Comparison of ENCODE assay signal across 11 mouse cellular contexts in genomic region chr9:40617676-40618062, GRCm38 (mm10). TPM values are rescaled to one million over a fixed set of nuclear protein-coding genes. Genes with fewer than 3 reads are reported as not detected.
DNase-seq lines count a peak whose midpoint lies in the region; ATAC-seq and TF ChIP-seq lines count a peak whose summit lies in the region.
"Had no signal": no experiment of that assay in that cellular context is flagged by ENCODE, and none has a peak within 500 bp of the region (broad histone marks: within the 10 kb centered on the region; RNA-seq: fewer than 3 reads in every experiment).

No protein-coding gene starts in this region.

- TF ChIP-seq CTCF in hindbrain, postnatal 0 days (IDR thresholded peaks at IDR 0.05; ENCODE audit: low read depth), result no peak

- no peak overlapping the region; the same call in 1 of the 2 replicates for H3K9ac ChIP-seq in heart, embryonic 14.5 days (ENCODE audit: low read length)
- no peak overlapping the region for H3K9ac ChIP-seq in embryonic facial prominence, embryonic 12.5 days
- 0 out of 2 replicates have a peak overlapping the region, but pooled peaks have one; percentile 40 for H3K9ac ChIP-seq in hindbrain, postnatal 0 days (replicated peaks; ENCODE audit: low read length)
- H3K9ac ChIP-seq in midbrain, embryonic 15.5 days, result no peak overlapping the region

- no peaks in the 10 kb centered on the region for H3K36me3 ChIP-seq in heart, embryonic 14.5 days (ENCODE audit: control insufficient read depth, insufficient read depth, low read length)
- H3K36me3 ChIP-seq in embryonic facial prominence, embryonic 12.5 days, result no peaks in the 10 kb centered on the region
- H3K36me3 ChIP-seq in hindbrain, postnatal 0 days (ENCODE audit: insufficient read depth, low read length), result no peaks in the 10 kb centered on the region
- H3K36me3 ChIP-seq in midbrain, embryonic 15.5 days (replicated peaks), result no peaks in the 10 kb centered on the region

- intact Hi-C loops in heart, postnatal 14 days (cut with DNase I), result loop anchor here (5.0 kb wide), 1 partner anchor 135 kb away; no protein-coding TSS in a partner anchor

- H3K27me3 ChIP-seq in heart, embryonic 14.5 days (ENCODE audit: control insufficient read depth, insufficient read depth, low read length), result no peaks in the 10 kb centered on the region
- no peaks in the 10 kb centered on the region for H3K27me3 ChIP-seq in embryonic facial prominence, embryonic 12.5 days
- no peaks in the 10 kb centered on the region for H3K27me3 ChIP-seq in hindbrain, postnatal 0 days (ENCODE audit: insufficient read depth, low read length)
- H3K27me3 ChIP-seq in midbrain, embryonic 15.5 days (replicated peaks), result no peaks in the 10 kb centered on the region

- H3K27ac ChIP-seq in heart, embryonic 14.5 days (replicated peaks in 1 of 2; ENCODE audit: control insufficient read depth in 1 of 2, insufficient read depth in 1 of 2, low read depth in 2 of 2, low read length in 2 of 2), result no peak overlapping the region
- H3K27ac ChIP-seq in embryonic facial prominence, embryonic 12.5 days, result peak overlapping the region; percentile 60
- H3K27ac ChIP-seq in hindbrain, postnatal 0 days, result peak overlapping the region; percentile 64; the same call in 1 of the 2 replicates
- H3K27ac ChIP-seq in midbrain, embryonic 15.5 days, result peak overlapping the region; percentile 80

- H3K4me2 ChIP-seq in heart, embryonic 14.5 days (ENCODE audit: low read length), result peak overlapping the region; percentile 71
- H3K4me2 ChIP-seq in embryonic facial prominence, embryonic 12.5 days (replicated peaks), result peak overlapping the region; percentile 55
- peak overlapping the region; percentile 57 for H3K4me2 ChIP-seq in hindbrain, postnatal 0 days (ENCODE audit: low read depth, low read length)
- peak overlapping the region; percentile 57 for H3K4me2 ChIP-seq in midbrain, embryonic 15.5 days

- peak overlapping the region in 1 of 2 experiments; percentile 32; a peak in 1 of 4 replicates for H3K4me3 ChIP-seq in heart, embryonic 14.5 days (ENCODE audit: control insufficient read depth in 1 of 2, insufficient read depth in 1 of 2, low read depth in 1 of 2, low read length in 2 of 2)
- H3K4me3 ChIP-seq in embryonic facial prominence, embryonic 12.5 days, result peak overlapping the region; percentile 24
- H3K4me3 ChIP-seq in hindbrain, postnatal 0 days (ENCODE audit: low read length), result no peak overlapping the region
- peak overlapping the region; percentile 31 for H3K4me3 ChIP-seq in midbrain, embryonic 15.5 days

- ATAC-seq in heart, embryonic 14.5 days (ENCODE audit: insufficient number of reproducible peaks, insufficient read depth, low FRiP score, low read depth), result no peak
- no peak for ATAC-seq in embryonic facial prominence, embryonic 12.5 days (ENCODE audit: insufficient number of reproducible peaks, insufficient read depth, low FRiP score, low TSS enrichment)
- no peak for ATAC-seq in hindbrain, postnatal 0 days
- 0 out of 2 replicates have a peak, but pooled peaks have one; percentile 1 for ATAC-seq in midbrain, embryonic 15.5 days (replicated peaks)

- no peaks in the 10 kb centered on the region for H3K9me3 ChIP-seq in heart, embryonic 14.5 days (ENCODE audit: control insufficient read depth, low read length)
- no peaks in the 10 kb centered on the region for H3K9me3 ChIP-seq in embryonic facial prominence, embryonic 12.5 days
- H3K9me3 ChIP-seq in hindbrain, postnatal 0 days (ENCODE audit: low read length), result no peaks in the 10 kb centered on the region
- H3K9me3 ChIP-seq in midbrain, embryonic 15.5 days, result no peaks in the 10 kb centered on the region
- H3K9me3 ChIP-seq: megakaryocyte, embryonic 14.5 days had no signal

- WGBS in heart, embryonic 14.5 days, result 41% methylated on average over 10 of the region's 10 CpGs
- 23% methylated on average over 10 of the region's 10 CpGs for WGBS in embryonic facial prominence, embryonic 12.5 days
- 14% methylated on average over 10 of the region's 10 CpGs for WGBS in hindbrain, postnatal 0 days
- WGBS in midbrain, embryonic 15.5 days, result 15% methylated on average over 10 of the region's 10 CpGs

- H3K4me1 ChIP-seq in heart, embryonic 14.5 days (ENCODE audit: control insufficient read depth in 2 of 2, insufficient read depth in 2 of 2, low read length in 2 of 2), result peaks cover 5 to 13% of the 10 kb centered on the region in 2 experiments
- H3K4me1 ChIP-seq in embryonic facial prominence, embryonic 12.5 days, result peaks cover 27% of the 10 kb centered on the region
- H3K4me1 ChIP-seq in hindbrain, postnatal 0 days (ENCODE audit: insufficient read depth, low read length), result peaks cover 5% of the 10 kb centered on the region; the same call in 1 of the 2 replicates
- H3K4me1 ChIP-seq in midbrain, embryonic 15.5 days, result peaks cover 36% of the 10 kb centered on the region

- no peak for DNase-seq in heart, postnatal 14 days
- peak; percentile 41 for DNase-seq in hindbrain, postnatal 0 days (ENCODE audit: low spot score)
- no peak for DNase-seq in ovary, postnatal 36 days (ENCODE audit: low spot score)
- no peak for DNase-seq in cerebellum, adult 11 months
- no peak for DNase-seq in gastrocnemius, adult 18-20 months (ENCODE audit: low spot score)

RNA-seq across cellular contexts. Expression of gene Gm21915, which starts 52.7 kb away (rescaled TPM):
- not detected in 2 replicates for polyA plus RNA-seq in heart, embryonic 14.5 days (2014; fragmentation: Nextera tagmentation; extraction: Ambion mirVana)
- not detected for total RNA-seq in heart, postnatal 14 days (2021)
- polyA plus RNA-seq in embryonic facial prominence, embryonic 12.5 days (2016; fragmentation: Nextera tagmentation; extraction: Ambion mirVana), result not detected in 2 replicates
- total RNA-seq in hindbrain, postnatal 0 days (2014; rRNA removed), result not detected in 2 replicates
- not detected in 2 replicates for polyA plus RNA-seq in hindbrain, postnatal 0 days (2015; fragmentation: Nextera tagmentation; extraction: Ambion mirVana)
- not detected in 2 replicates for polyA plus RNA-seq in midbrain, embryonic 15.5 days (2015; fragmentation: Nextera tagmentation; extraction: Ambion mirVana)
- not detected for total RNA-seq in gastrocnemius, adult 18-20 months (2021)
- total RNA-seq: hematopoietic stem cell, adult 5-6 weeks had no signal
- polyA plus RNA-seq: testis, adult 2 months had no signal

Comparison
In these comparisons a context has a peak if more than half of its experiments do, and no peak if none do; other contexts are left out.
1. H3K27ac ChIP-seq: peak in embryonic facial prominence, embryonic 12.5 days (single experiment), hindbrain, postnatal 0 days (single experiment) and midbrain, embryonic 15.5 days (single experiment); none in heart, embryonic 14.5 days (0 of 2).
2. Peak in every context shown above with its lines, with median percentiles within 50 percentile points of each other: H3K4me2 ChIP-seq.